Mouse (Mus musculus) MEL (cell line): Measurements from ENCODE around the gene Irgm1. TPM values are rescaled to one million over a fixed set of nuclear protein-coding genes. Genes with fewer than 3 reads are reported as not detected.
A peak's percentile ranks its signal among the peaks of the same experiment; 100 is the strongest.

Experiments
- DNase-seq: peaks from one replicate; pipeline ENCODE4 v3.0.0; 2011; ENCODE audit warnings: low read depth, low spot score
- H3K27ac ChIP-seq: 2 replicates; pipeline ENCODE4 v1.5.1; 2012; ENCODE audit warnings: low read depth, mild to moderate bottlenecking, control low read depth, low read length, moderate library complexity; ENCODE audit not compliant: control insufficient read depth
- H3K27me3 ChIP-seq, 2 experiments: fragments of 150-350 bp in 1 of 2; sonication (generic) in 1 of 2; 2 replicates each; pipeline ENCODE4 v1.6.1; 2012; ENCODE audit warnings: low read length in 2 of 2, mild to moderate bottlenecking in 2 of 2, improper control_type of control experiment in 1 of 2, moderate library complexity in 1 of 2; ENCODE audit not compliant: insufficient read depth in 2 of 2, control insufficient read depth in 1 of 2
- H3K36me3 ChIP-seq, 2 experiments: 2 replicates each; pipeline ENCODE4 v1.6.1; 2012 to 2014; ENCODE audit warnings: low read length in 2 of 2, improper control_type of control experiment in 1 of 2, inconsistent platforms in 1 of 2, mild to moderate bottlenecking in 1 of 2; ENCODE audit not compliant: insufficient read depth in 2 of 2, control insufficient read depth in 1 of 2
- H3K4me1 ChIP-seq, 2 experiments: fragments of 150-350 bp in 1 of 2; sonication (generic) in 1 of 2; 2 replicates each; pipeline ENCODE4 v1.6.1; 2012; ENCODE audit warnings: low read length in 2 of 2, improper control_type of control experiment in 1 of 2, mild to moderate bottlenecking in 1 of 2; ENCODE audit not compliant: insufficient read depth in 2 of 2, control insufficient read depth in 1 of 2
- H3K4me3 ChIP-seq, 2 experiments: fragments of 150-350 bp in 1 of 2; sonication (generic) in 1 of 2; 2 replicates each; pipeline ENCODE4 v1.5.1; 2012; ENCODE audit warnings: low read depth in 2 of 2, low read length in 2 of 2, mild to moderate bottlenecking in 2 of 2, moderate library complexity in 2 of 2, control low read depth in 1 of 2, improper control_type of control experiment in 1 of 2; ENCODE audit not compliant: control insufficient read depth in 1 of 2, insufficient read depth in 1 of 2
- H3K79me2 ChIP-seq: 2 replicates; pipeline ENCODE4 v1.6.1; 2012; ENCODE audit warnings: mild to moderate bottlenecking, low read length, moderate library complexity; ENCODE audit not compliant: control insufficient read depth, poor library complexity, insufficient read depth
- H3K9ac ChIP-seq: 2 replicates; pipeline ENCODE4 v1.6.1; 2012; ENCODE audit warnings: low read depth, mild to moderate bottlenecking, control low read depth, low read length, moderate library complexity; ENCODE audit not compliant: control insufficient read depth, poor library complexity, severe bottlenecking
- H3K9me3 ChIP-seq: fragments of 150-350 bp; sonication (generic); replicated peaks from 2 replicates; pipeline ENCODE4 v1.6.1; 2012; ENCODE audit warnings: mild to moderate bottlenecking, low read length, improper control_type of control experiment, moderate library complexity; ENCODE audit not compliant: insufficient read depth
- BHLHE40 ChIP-seq: IDR thresholded peaks from 2 replicates; pipeline ENCODE4 v1.6.1; 2012; ENCODE audit warnings: low read depth, mild to moderate bottlenecking, inconsistent platforms, low read length, improper control_type of control experiment, borderline replicate concordance
- CHD1 ChIP-seq: IDR thresholded peaks from 2 replicates; pipeline ENCODE4 v1.6.1; 2012; ENCODE audit warnings: low read depth, mild to moderate bottlenecking, inconsistent platforms, low read length, improper control_type of control experiment
- CHD2 ChIP-seq: IDR thresholded peaks from 2 replicates; pipeline ENCODE4 v1.6.1; 2011; ENCODE audit warnings: low read length, improper control_type of control experiment
- E2F4 ChIP-seq: IDR thresholded peaks from 2 replicates; pipeline ENCODE4 v1.6.1; 2011; ENCODE audit warnings: low read depth, low read length, improper control_type of control experiment, borderline replicate concordance
- EP300 ChIP-seq, 2 experiments: IDR thresholded peaks; 2 replicates each; pipeline ENCODE4 v1.6.1; 2011; ENCODE audit warnings: improper control_type of control experiment in 2 of 2, low read length in 2 of 2, low read depth in 1 of 2, mild to moderate bottlenecking in 1 of 2
- ETS1 ChIP-seq: IDR thresholded peaks from 2 replicates; pipeline ENCODE4 v1.6.1; 2012; ENCODE audit warnings: low read depth, mild to moderate bottlenecking, inconsistent platforms, low read length, improper control_type of control experiment, moderate library complexity
- GABPA ChIP-seq: IDR thresholded peaks from 2 replicates; pipeline ENCODE4 v1.6.1; 2012; ENCODE audit warnings: low read depth, mild to moderate bottlenecking, inconsistent platforms, low read length, improper control_type of control experiment, moderate library complexity
- GATA1 ChIP-seq: IDR thresholded peaks from 2 replicates; pipeline ENCODE4 v1.6.1; 2011; ENCODE audit warnings: low read depth, low read length, improper control_type of control experiment
- HCFC1 ChIP-seq: IDR thresholded peaks from 2 replicates; pipeline ENCODE4 v1.6.1; 2012; ENCODE audit warnings: low read depth, mild to moderate bottlenecking, inconsistent platforms, low read length, improper control_type of control experiment, moderate library complexity
- KAT2A ChIP-seq: conservative IDR thresholded peaks from 2 replicates; pipeline ENCODE4 v1.6.1; 2012; ENCODE audit warnings: low read depth, low read length, improper control_type of control experiment, inconsistent platforms
- MAFK ChIP-seq: IDR thresholded peaks from 2 replicates; pipeline ENCODE4 v1.6.1; 2011; ENCODE audit warnings: low read depth, mild to moderate bottlenecking, low read length, improper control_type of control experiment, borderline replicate concordance
- MAX ChIP-seq: IDR thresholded peaks from 2 replicates; pipeline ENCODE4 v1.6.1; 2011; ENCODE audit warnings: low read length, improper control_type of control experiment
- MXI1 ChIP-seq: IDR thresholded peaks from 2 replicates; pipeline ENCODE4 v1.6.1; 2011; ENCODE audit warnings: mild to moderate bottlenecking, low read depth, low read length, improper control_type of control experiment
- MYB ChIP-seq: IDR thresholded peaks from 2 replicates; pipeline ENCODE4 v1.6.1; 2011; ENCODE audit warnings: mild to moderate bottlenecking, low read depth, low read length, improper control_type of control experiment
- MYC ChIP-seq: IDR thresholded peaks from 2 replicates; pipeline ENCODE4 v1.6.1; 2011; ENCODE audit warnings: low read depth, mild to moderate bottlenecking, low read length, improper control_type of control experiment, moderate library complexity
- NELFE ChIP-seq: IDR thresholded peaks from 2 replicates; pipeline ENCODE4 v1.6.1; 2011; ENCODE audit warnings: low read depth, low read length, improper control_type of control experiment
- POLR2A ChIP-seq, 2 experiments: IDR thresholded peaks; 2 replicates each; pipeline ENCODE4 v1.6.1; 2011 to 2012; ENCODE audit warnings: low read length in 2 of 2, mild to moderate bottlenecking in 2 of 2, control low read depth in 1 of 2, improper control_type of control experiment in 1 of 2, low read depth in 1 of 2, moderate library complexity in 1 of 2; ENCODE audit not compliant: control insufficient read depth in 1 of 2, insufficient read depth in 1 of 2, poor library complexity in 1 of 2
- POLR2AphosphoS2 ChIP-seq: IDR thresholded peaks from 2 replicates; pipeline ENCODE4 v1.6.1; 2011; ENCODE audit warnings: low read length, improper control_type of control experiment
- POLR2AphosphoS5 ChIP-seq: IDR thresholded peaks from 2 replicates; pipeline ENCODE4 v1.6.1; 2012; ENCODE audit warnings: low read depth, borderline replicate concordance, mild to moderate bottlenecking, inconsistent platforms, low read length, moderate library complexity, mixed read lengths
- RAD21 ChIP-seq: IDR thresholded peaks from 2 replicates; pipeline ENCODE4 v1.6.1; 2011; ENCODE audit warnings: mild to moderate bottlenecking, low read depth, low read length, improper control_type of control experiment
- RCOR1 ChIP-seq: IDR thresholded peaks from 2 replicates; pipeline ENCODE4 v1.6.1; 2012; ENCODE audit warnings: low read depth, mild to moderate bottlenecking, inconsistent platforms, low read length, improper control_type of control experiment
- SIN3A ChIP-seq: IDR thresholded peaks from 2 replicates; pipeline ENCODE4 v1.6.1; 2012; ENCODE audit warnings: low read length, improper control_type of control experiment, inconsistent platforms
- SMC3 ChIP-seq: IDR thresholded peaks from 2 replicates; pipeline ENCODE4 v1.6.1; 2011; ENCODE audit warnings: low read depth, low read length, improper control_type of control experiment
- TAL1 ChIP-seq: IDR thresholded peaks from 2 replicates; pipeline ENCODE4 v1.6.1; 2012; ENCODE audit warnings: mild to moderate bottlenecking, inconsistent platforms, low read length, moderate library complexity, mixed read lengths
- TBP ChIP-seq: IDR thresholded peaks from 2 replicates; pipeline ENCODE4 v1.8.0; 2011; ENCODE audit warnings: low read depth, low read length, improper control_type of control experiment
- TCF12 ChIP-seq: IDR thresholded peaks from 2 replicates; pipeline ENCODE4 v1.6.1; 2014; ENCODE audit warnings: low read depth, mild to moderate bottlenecking, inconsistent platforms, low read length, improper control_type of control experiment, moderate library complexity
- USF2 ChIP-seq, 2 experiments: IDR thresholded peaks; 2 replicates each; pipeline ENCODE4 v1.6.1; 2011 to 2012; ENCODE audit warnings: improper control_type of control experiment in 2 of 2, low read length in 2 of 2, borderline replicate concordance in 1 of 2, inconsistent platforms in 1 of 2, low read depth in 1 of 2, mild to moderate bottlenecking in 1 of 2; ENCODE audit not compliant: insufficient read depth in 1 of 2
- ZC3H11A ChIP-seq: IDR thresholded peaks from 2 replicates; pipeline ENCODE4 v1.6.1; 2012; ENCODE audit warnings: low read depth, mild to moderate bottlenecking, inconsistent platforms, low read length, improper control_type of control experiment
- ZKSCAN1 ChIP-seq: IDR thresholded peaks from 2 replicates; pipeline ENCODE4 v1.6.1; 2012; ENCODE audit warnings: low read depth, mild to moderate bottlenecking, inconsistent platforms, low read length, improper control_type of control experiment, moderate library complexity
- ZMIZ1 ChIP-seq: IDR thresholded peaks from 2 replicates; pipeline ENCODE4 v1.6.1; 2012; ENCODE audit warnings: low read depth, mild to moderate bottlenecking, inconsistent platforms, low read length, improper control_type of control experiment, moderate library complexity
- ZNF384 ChIP-seq: IDR thresholded peaks from 2 replicates; pipeline ENCODE4 v1.6.1; 2012; ENCODE audit warnings: low read depth, mild to moderate bottlenecking, inconsistent platforms, low read length, improper control_type of control experiment
- polyA plus RNA-seq, 2 experiments: library from polyadenylated mRNA; stranded (reverse) in 1 of 2; unstranded in 1 of 2; fragments of >175 nt in 1 of 2; fragments of >200 nt in 1 of 2; gene quantifications; 2 replicates each; pipeline versions ENCODE4 v1.2.1 to v1.2.4; 2012; ENCODE audit warnings: low replicate concordance in 2 of 2, low read depth in 1 of 2; ENCODE audit not compliant: insufficient read length in 2 of 2, insufficient read depth in 1 of 2, missing spikeins in 1 of 2
- total RNA-seq: library from RNA; depleted of rRNA; stranded (reverse); fragments of 300-350 nt; gene quantifications from 2 replicates; pipeline ENCODE4 v1.2.3, GENCODE M21; 2012

Gene Irgm1
- total and polyA plus RNA-seq, 3 experiments = 10.0 to 10.7 TPM; not detected in 1

DNA sequence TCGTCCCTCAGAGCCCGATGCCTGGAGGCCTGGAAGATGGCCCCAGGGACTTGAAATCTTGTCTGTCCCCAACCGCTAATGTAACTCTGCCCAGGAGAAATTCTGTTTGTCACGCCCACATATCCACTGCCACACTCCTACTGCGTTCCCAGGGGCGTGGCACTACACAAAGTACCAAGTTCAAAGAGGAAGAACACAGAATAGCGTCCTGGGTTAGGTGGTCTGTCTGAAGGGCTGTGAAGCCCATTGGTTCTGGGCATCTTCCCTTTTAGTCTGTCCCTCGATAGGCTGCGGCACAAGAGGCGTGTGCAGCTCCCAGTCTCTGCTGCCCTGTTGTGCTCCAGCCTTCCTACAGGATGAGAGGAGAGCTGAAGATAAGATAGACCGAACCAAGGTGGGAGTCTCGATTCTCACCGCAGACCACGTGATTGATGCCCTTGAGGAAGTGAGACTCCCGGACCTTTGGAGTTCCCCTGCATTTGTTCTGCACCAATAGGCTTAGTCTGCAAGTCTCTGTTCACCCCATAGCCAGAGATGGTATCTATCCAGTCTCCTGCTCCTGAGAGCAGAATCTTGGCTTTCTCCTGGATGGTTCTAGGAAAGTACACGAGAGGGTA is 33.2 kb downstream of the Irgm1 start (continued):
- no peak for TF ChIP-seq E2F4
- TF ChIP-seq RCOR1 = peak; percentile 78
- no peak for TF ChIP-seq KAT2A
- no peak for TF ChIP-seq POLR2AphosphoS2
- TF ChIP-seq CHD2 = no peak
- TF ChIP-seq NELFE = peak; percentile 58
- no peak for TF ChIP-seq MAFK
- peak; percentile 82 for TF ChIP-seq MXI1
- no peak for TF ChIP-seq ZNF384
- no peak; the same call in 1 of the 2 replicates for TF ChIP-seq ZC3H11A
- peak in 1 of 2 experiments; percentile 55; a peak in 2 of 4 replicates for TF ChIP-seq USF2 (IDR thresholded peaks at IDR 0.05; ENCODE audit: borderline replicate concordance in 1 of 2, insufficient read depth in 1 of 2, low read depth in 1 of 2, low read length in 2 of 2)
- TF ChIP-seq ETS1 = peak; percentile 74

DNA sequence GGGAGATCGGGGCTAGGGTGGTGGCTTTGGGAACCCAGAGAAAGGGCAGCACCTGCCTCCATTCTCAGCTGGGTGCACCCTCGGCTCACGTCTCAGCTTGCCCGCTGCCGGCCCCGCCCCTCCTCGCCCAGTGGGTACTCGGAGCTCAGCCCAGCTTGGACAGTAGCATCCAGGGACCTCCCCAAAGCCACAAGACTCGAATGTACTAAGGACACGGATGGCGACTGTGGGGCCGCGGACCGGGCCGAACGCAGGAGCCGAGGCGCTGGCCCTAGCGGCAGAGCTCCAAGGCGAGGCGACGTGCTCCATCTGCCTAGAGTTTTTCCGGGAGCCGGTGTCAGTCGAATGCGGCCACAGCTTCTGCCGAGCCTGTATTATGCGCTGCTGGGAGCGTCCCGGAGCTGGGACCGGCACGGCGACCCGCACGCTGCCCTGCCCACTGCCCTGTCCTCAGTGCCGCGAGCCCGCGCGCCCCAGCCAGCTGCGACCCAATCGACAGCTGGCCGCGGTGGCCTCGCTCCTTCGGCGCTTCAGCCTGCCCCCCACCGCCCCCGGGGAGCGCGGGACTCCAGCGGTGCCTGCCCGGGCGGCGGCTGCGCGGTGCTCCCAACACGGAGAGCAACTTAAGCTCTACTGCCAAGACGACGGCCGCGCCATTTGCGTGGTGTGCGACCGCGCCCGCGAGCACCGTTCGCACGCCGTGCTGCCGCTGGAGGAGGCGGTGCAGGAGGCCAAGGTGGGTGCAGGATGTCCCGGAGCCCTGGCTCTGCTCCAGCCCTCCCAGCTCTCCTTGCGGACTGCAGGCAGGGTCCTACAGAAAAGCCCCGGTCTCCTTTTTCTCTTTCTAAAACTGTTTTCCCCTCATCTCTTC is 33.9 kb downstream of the Irgm1 start:
- Histone ChIP-seq H3K27ac (peak overlapping the region; percentile 50), H3K9ac (peak overlapping the region; percentile 82), H3K4me1 (peaks cover 0 to 30% of the 10 kb centered on the region in 2 experiments; a peak in 2 of 4 replicates)
- TF ChIP-seq MYB (no peak), RAD21 (no peak), MAX (no peak), TAL1 (no peak), SIN3A (peak; percentile 24; the same call in 1 of the 2 replicates), GATA1 (no peak), MYC (no peak), KAT2A (no peak), MAFK (no peak), USF2 (IDR thresholded peaks at IDR 0.05; ENCODE audit: borderline replicate concordance in 1 of 2, insufficient read depth in 1 of 2, low read depth in 1 of 2, low read length in 2 of 2) (no peak), RCOR1 (no peak), POLR2AphosphoS5 (no peak), ZMIZ1 (no peak), EP300 (IDR thresholded peaks at IDR 0.05; ENCODE audit: low read depth in 1 of 2, low read length in 2 of 2) (no peak), CHD2 (no peak), POLR2AphosphoS2 (no peak), CHD1 (no peak), HCFC1 (no peak; the same call in 1 of the 2 replicates), MXI1 (peak; percentile 39; the same call in 1 of the 2 replicates), SMC3 (no peak), NELFE (no peak), GABPA (no peak), POLR2A (IDR thresholded peaks at IDR 0.05; ENCODE audit: control insufficient read depth in 1 of 2, insufficient read depth in 1 of 2, low read depth in 1 of 2, low read length in 2 of 2, poor library complexity in 1 of 2) (peak in 1 of 2 experiments; percentile 42; a peak in 1 of 4 replicates), BHLHE40 (no peak), ZNF384 (no peak), ETS1 (no peak), ZC3H11A (no peak), TBP (no peak), TCF12 (0 out of 2 replicates have a peak, but pooled peaks have one; percentile 23), ZKSCAN1 (no peak)

More for the DNA sequence above, 33.9 kb downstream of the Irgm1 start:
- Histone ChIP-seq H3K9me3 (no peaks in the 10 kb centered on the region), H3K27me3 (no peaks in the 10 kb centered on the region), H3K36me3 (peaks cover 0 to 14% of the 10 kb centered on the region in 2 experiments; a peak in 2 of 4 replicates), H3K4me3 (peak overlapping the region; percentile 87 to 93), H3K79me2 (no peaks in the 10 kb centered on the region; the same call in 1 of the 2 replicates)
- peak; percentile 67 for DNase-seq
